Mouse (Mus musculus): ENCODE data around the gene Acot8. TPM values are rescaled to one million over a fixed set of nuclear protein-coding genes. Genes with fewer than 3 reads are reported as not detected.

The Acot8 gene
- total RNA-seq, 1 experiment, result 46.4 TPM

DNA sequence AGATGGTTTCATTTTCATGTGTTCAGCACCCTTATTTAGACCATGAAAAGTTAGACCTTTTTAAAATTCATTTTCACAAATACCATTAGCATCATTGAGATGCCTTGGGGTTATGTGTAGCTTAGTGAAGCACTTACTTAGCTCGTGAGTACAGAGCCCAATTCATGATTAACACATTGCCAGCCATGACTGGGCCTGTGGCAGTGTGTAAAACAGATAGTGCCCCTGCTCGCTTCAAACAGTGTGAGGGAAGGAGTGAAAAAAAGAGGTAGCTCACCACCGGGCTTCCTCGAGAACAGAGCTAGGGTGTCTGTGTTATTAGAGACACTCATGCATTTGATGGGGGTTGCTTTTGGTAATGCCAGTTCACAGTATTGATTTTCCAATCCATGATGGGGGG, 56.5 kb downstream of the Acot8 start:
- Histone ChIP-seq H3K9ac (ENCODE audit: insufficient read depth, low read depth, low read length, poor library complexity, severe bottlenecking) (no peak overlapping the region), H3K36me3 (ENCODE audit: control insufficient read depth, insufficient read depth, low read length, poor library complexity, severe bottlenecking) (peaks cover 22% of the 10 kb centered on the region), H3K4me3 (ENCODE audit: insufficient read depth in 1 of 2, low read depth in 1 of 2, low read length in 2 of 2, poor library complexity in 1 of 2, severe bottlenecking in 1 of 2) (no peak overlapping the region), H3K9me3 (ENCODE audit: control insufficient read depth, insufficient read depth, low read depth, low read length) (no peaks in the 10 kb centered on the region), H3K27ac (ENCODE audit: insufficient read depth, low read depth, low read length, poor library complexity, severe bottlenecking) (no peak overlapping the region), H3K4me1 (ENCODE audit: control insufficient read depth in 2 of 2, insufficient read depth in 2 of 2, low read length in 2 of 2, poor library complexity in 1 of 2) (peaks cover 0 to 4% of the 10 kb centered on the region in 2 experiments; a peak in 2 of 4 replicates)
- TF ChIP-seq HCFC1 (IDR thresholded peaks at IDR 0.05; ENCODE audit: borderline replicate concordance, insufficient read depth, low read length) (no peak), CHD2 (IDR thresholded peaks at IDR 0.05; ENCODE audit: low read depth, low read length) (no peak), MAFK (IDR thresholded peaks at IDR 0.05; ENCODE audit: insufficient read depth, low read depth, low read length) (no peak), ZC3H11A (IDR thresholded peaks at IDR 0.05; ENCODE audit: borderline replicate concordance, low read depth, low read length) (no peak), ZNF384 (IDR thresholded peaks at IDR 0.05; ENCODE audit: low read depth, low read length) (no peak)
- DNase-seq (ENCODE audit: low read depth, low spot score), result no peak
- in situ Hi-C loops (cut with MboI; ENCODE audit: low sequenced_read_pairs in 2 of 2, unreplicated experiment in 2 of 2), result no loop called here

DNA sequence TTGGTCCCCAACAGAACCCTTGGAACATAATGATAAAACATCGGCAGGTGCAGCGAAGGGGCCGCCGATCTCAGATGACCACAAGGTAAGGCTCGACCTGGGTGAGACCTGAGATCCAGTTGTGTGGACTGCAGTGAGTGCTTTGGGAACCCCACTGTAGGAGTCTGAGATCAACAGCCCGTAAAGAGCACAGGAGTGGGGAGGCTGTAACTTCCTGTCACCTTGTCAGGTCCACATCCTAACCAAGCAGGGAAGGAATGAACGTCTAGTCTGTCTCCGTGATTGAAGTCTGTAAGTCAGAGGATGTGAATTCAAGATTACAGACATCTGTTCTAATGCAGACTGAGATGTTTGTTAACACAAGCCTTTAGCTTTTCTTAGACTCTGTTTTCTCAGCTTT, 58.0 kb downstream of the Acot8 start:
- peaks cover 16% of the 10 kb centered on the region for H3K36me3 ChIP-seq (ENCODE audit: control insufficient read depth, insufficient read depth, low read length, poor library complexity, severe bottlenecking)
- in situ Hi-C loops (cut with MboI; ENCODE audit: low sequenced_read_pairs in 2 of 2, unreplicated experiment in 2 of 2), result no loop called here
- H3K9me3 ChIP-seq (ENCODE audit: control insufficient read depth, insufficient read depth, low read depth, low read length), result no peaks in the 10 kb centered on the region
- H3K4me3 ChIP-seq (ENCODE audit: insufficient read depth in 1 of 2, low read depth in 1 of 2, low read length in 2 of 2, poor library complexity in 1 of 2, severe bottlenecking in 1 of 2), result peak overlapping the region; percentile 80 to 90
- TF ChIP-seq MAFK (IDR thresholded peaks at IDR 0.05; ENCODE audit: insufficient read depth, low read depth, low read length), result no peak
- no peak for TF ChIP-seq CHD2 (IDR thresholded peaks at IDR 0.05; ENCODE audit: low read depth, low read length)
- TF ChIP-seq HCFC1 (IDR thresholded peaks at IDR 0.05; ENCODE audit: borderline replicate concordance, insufficient read depth, low read length), result no peak
- TF ChIP-seq ZC3H11A (IDR thresholded peaks at IDR 0.05; ENCODE audit: borderline replicate concordance, low read depth, low read length), result no peak
- no peak for TF ChIP-seq ZNF384 (IDR thresholded peaks at IDR 0.05; ENCODE audit: low read depth, low read length)
- peaks cover 0 to 4% of the 10 kb centered on the region in 2 experiments; a peak in 2 of 4 replicates for H3K4me1 ChIP-seq (ENCODE audit: control insufficient read depth in 2 of 2, insufficient read depth in 2 of 2, low read length in 2 of 2, poor library complexity in 1 of 2)
- no peak for DNase-seq (ENCODE audit: low read depth, low spot score)
- H3K27ac ChIP-seq (ENCODE audit: insufficient read depth, low read depth, low read length, poor library complexity, severe bottlenecking), result no peak overlapping the region
- peak overlapping the region; percentile 93 for H3K9ac ChIP-seq (ENCODE audit: insufficient read depth, low read depth, low read length, poor library complexity, severe bottlenecking)

DNA sequence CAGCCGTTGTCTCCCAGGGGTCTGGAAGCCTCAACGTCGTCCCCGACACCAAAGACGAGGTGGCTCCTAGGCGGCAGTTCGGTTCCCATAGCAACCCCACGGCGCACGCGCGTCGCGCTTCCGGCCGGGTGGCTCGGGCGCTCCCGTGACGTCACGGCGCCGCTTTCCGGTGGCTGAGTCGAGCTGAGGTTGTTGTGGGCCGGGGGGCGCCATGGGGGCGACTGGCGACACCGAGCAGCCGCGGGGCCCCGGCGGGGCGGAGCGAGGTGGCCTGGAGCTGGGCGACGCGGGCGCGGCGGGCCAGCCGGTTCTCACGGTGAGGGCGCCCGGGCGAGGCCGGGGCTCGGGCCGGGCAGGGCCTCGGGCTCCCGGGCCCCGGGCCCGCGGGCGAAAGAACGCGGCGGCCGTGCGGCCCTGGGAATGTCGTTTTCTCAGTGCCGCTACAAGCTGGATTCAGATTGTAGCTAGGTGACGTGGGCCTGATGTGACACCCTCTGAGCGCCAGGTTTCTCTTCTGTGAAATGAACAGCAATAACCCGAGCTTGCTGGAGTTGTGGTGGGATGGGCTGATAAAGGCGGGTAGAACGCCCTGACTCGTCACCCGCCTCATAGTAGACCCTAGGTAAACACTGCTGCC, 58.7 kb downstream of the Acot8 start, which contains the start of the genes Wfdc3 and Dnttip1:
Gene Wfdc3 (minus strand): TSS at position 89 of the 637 bp plus-strand sequence.
Gene Dnttip1 (plus strand): TSS at position 141 of the 637 bp plus-strand sequence.
- Histone ChIP-seq H3K36me3 (ENCODE audit: control insufficient read depth, insufficient read depth, low read length, poor library complexity, severe bottlenecking) (peaks cover 11% of the 10 kb centered on the region), H3K4me3 (ENCODE audit: insufficient read depth in 1 of 2, low read depth in 1 of 2, low read length in 2 of 2, poor library complexity in 1 of 2, severe bottlenecking in 1 of 2) (peak within 1 kb of the TSS; percentile 80 to 90), H3K9me3 (ENCODE audit: control insufficient read depth, insufficient read depth, low read depth, low read length) (no peaks in the 10 kb centered on the region), H3K9ac (ENCODE audit: insufficient read depth, low read depth, low read length, poor library complexity, severe bottlenecking) (peak within 1 kb of the TSS; percentile 93), H3K27ac (ENCODE audit: insufficient read depth, low read depth, low read length, poor library complexity, severe bottlenecking) (no peak within 1 kb of the TSS), H3K4me1 (ENCODE audit: control insufficient read depth in 2 of 2, insufficient read depth in 2 of 2, low read length in 2 of 2, poor library complexity in 1 of 2) (peaks cover 0 to 4% of the 10 kb centered on the region in 2 experiments; a peak in 2 of 4 replicates)
- TF ChIP-seq MAFK (IDR thresholded peaks at IDR 0.05; ENCODE audit: insufficient read depth, low read depth, low read length), result no peak
- TF ChIP-seq HCFC1 (IDR thresholded peaks at IDR 0.05; ENCODE audit: borderline replicate concordance, insufficient read depth, low read length), result peak; percentile 67; the same call in 1 of the 2 replicates
- peak; percentile 84 for DNase-seq (ENCODE audit: low read depth, low spot score)
- in situ Hi-C loops (cut with MboI; ENCODE audit: low sequenced_read_pairs in 2 of 2, unreplicated experiment in 2 of 2), result no loop called here

DNA sequence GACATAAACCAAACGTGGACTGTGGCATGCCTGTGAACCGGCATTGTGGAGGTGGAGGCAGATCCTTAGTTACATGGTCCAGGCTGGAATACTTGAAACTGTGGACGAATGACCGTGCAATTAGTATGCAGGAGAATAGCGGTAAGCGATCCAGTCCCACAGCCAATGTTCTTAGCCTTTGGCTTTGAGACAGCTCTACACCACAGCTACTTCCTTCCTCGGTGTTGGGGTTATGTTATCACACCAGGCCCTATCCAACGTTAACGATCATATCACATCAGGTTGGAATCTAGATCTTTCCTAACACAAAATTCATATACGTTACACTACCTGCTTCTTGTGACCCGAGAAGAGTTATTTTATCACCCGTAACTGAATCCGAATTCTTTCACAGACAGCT, 59.7 kb downstream of the Acot8 start:
- no peak for DNase-seq (ENCODE audit: low read depth, low spot score)
- no peaks in the 10 kb centered on the region for H3K9me3 ChIP-seq (ENCODE audit: control insufficient read depth, insufficient read depth, low read depth, low read length)
- H3K4me3 ChIP-seq (ENCODE audit: insufficient read depth in 1 of 2, low read depth in 1 of 2, low read length in 2 of 2, poor library complexity in 1 of 2, severe bottlenecking in 1 of 2), result peak overlapping the region in 1 of 2 experiments; percentile 80; a peak in 2 of 4 replicates
- TF ChIP-seq ZNF384 (IDR thresholded peaks at IDR 0.05; ENCODE audit: low read depth, low read length) (no peak), HCFC1 (IDR thresholded peaks at IDR 0.05; ENCODE audit: borderline replicate concordance, insufficient read depth, low read length) (no peak), ZC3H11A (IDR thresholded peaks at IDR 0.05; ENCODE audit: borderline replicate concordance, low read depth, low read length) (no peak), MAFK (IDR thresholded peaks at IDR 0.05; ENCODE audit: insufficient read depth, low read depth, low read length) (no peak), CHD2 (IDR thresholded peaks at IDR 0.05; ENCODE audit: low read depth, low read length) (no peak)
- in situ Hi-C loops (cut with MboI; ENCODE audit: low sequenced_read_pairs in 2 of 2, unreplicated experiment in 2 of 2), result no loop called here
- no peak overlapping the region for H3K27ac ChIP-seq (ENCODE audit: insufficient read depth, low read depth, low read length, poor library complexity, severe bottlenecking)
- H3K9ac ChIP-seq (ENCODE audit: insufficient read depth, low read depth, low read length, poor library complexity, severe bottlenecking), result no peak overlapping the region
- H3K4me1 ChIP-seq (ENCODE audit: control insufficient read depth in 2 of 2, insufficient read depth in 2 of 2, low read length in 2 of 2, poor library complexity in 1 of 2), result peaks cover 0 to 4% of the 10 kb centered on the region in 2 experiments; a peak in 2 of 4 replicates
- H3K36me3 ChIP-seq (ENCODE audit: control insufficient read depth, insufficient read depth, low read length, poor library complexity, severe bottlenecking), result peaks cover 8% of the 10 kb centered on the region; the same call in 1 of the 2 replicates

Other genes with a start within 250 kb of the Acot8 start
- gene Wfdc2, start 242.5 kb downstream of the Acot8 start, total RNA-seq (2012; rRNA removed), result 41.5 and 58.4 TPM in 2 replicates
- gene Spint3, start 231.4 kb downstream of the Acot8 start, total RNA-seq (2012; rRNA removed), result not detected in 2 replicates
- not detected in 2 replicates for gene Wfdc6a, start 219.4 kb downstream of the Acot8 start, total RNA-seq (2012; rRNA removed)
- gene Eppin, start 211.3 kb downstream of the Acot8 start, total RNA-seq (2012; rRNA removed), result not detected in 2 replicates
- not detected in 2 replicates for gene Wfdc6b, start 191.4 kb downstream of the Acot8 start, total RNA-seq (2012; rRNA removed)
- gene Wfdc8, start 191.3 kb downstream of the Acot8 start, total RNA-seq (2012; rRNA removed), result not detected in 2 replicates
- not detected in 2 replicates for gene Wfdc16, start 166.1 kb downstream of the Acot8 start, total RNA-seq (2012; rRNA removed)
- 0.98 and 3.1 TPM in 2 replicates for gene Wfdc10, start 148.8 kb downstream of the Acot8 start, total RNA-seq (2012; rRNA removed)
- gene Wfdc9, start 148.3 kb downstream of the Acot8 start, total RNA-seq (2012; rRNA removed), result not detected in 2 replicates
- not detected in 2 replicates for gene Wfdc11, start 130.8 kb downstream of the Acot8 start, total RNA-seq (2012; rRNA removed)
- gene Wfdc13, start 119.8 kb downstream of the Acot8 start, total RNA-seq (2012; rRNA removed), result not detected in 2 replicates
- not detected in 2 replicates for gene Spint4, start 106.4 kb downstream of the Acot8 start, total RNA-seq (2012; rRNA removed)
- 1.6 and 6.6 TPM in 2 replicates for gene Spint5, start 89.6 kb downstream of the Acot8 start, total RNA-seq (2012; rRNA removed)
- 0.18 and 0.58 TPM in 2 replicates for gene Wfdc3, start 59.0 kb downstream of the Acot8 start, total RNA-seq (2012; rRNA removed)
- 13.3 and 15.1 TPM in 2 replicates for gene Dnttip1, start 58.9 kb downstream of the Acot8 start, total RNA-seq (2012; rRNA removed)
- gene Ube2c, start 35.0 kb downstream of the Acot8 start, total RNA-seq (2012; rRNA removed), result 117 and 159 TPM in 2 replicates
- 1.5 and 1.7 TPM in 2 replicates for gene Tnnc2, start 24.9 kb downstream of the Acot8 start, total RNA-seq (2012; rRNA removed)
- gene Snx21, start 19.1 kb downstream of the Acot8 start, total RNA-seq (2012; rRNA removed), result 5.5 and 7.0 TPM in 2 replicates
- gene Zswim3, start 216 bp upstream of the Acot8 start, total RNA-seq (2012; rRNA removed), result 6.4 and 7.0 TPM in 2 replicates
- 21.5 and 22.6 TPM in 2 replicates for gene Zswim1, start 17.8 kb upstream of the Acot8 start, total RNA-seq (2012; rRNA removed)
- 0.95 and 1.1 TPM in 2 replicates for gene Spata25, start 23.7 kb upstream of the Acot8 start, total RNA-seq (2012; rRNA removed)
- 103 and 216 TPM in 2 replicates for gene Ctsa, start 28.0 kb upstream of the Acot8 start, total RNA-seq (2012; rRNA removed)
- gene Neurl2, start 28.6 kb upstream of the Acot8 start, total RNA-seq (2012; rRNA removed), result 3.6 TPM in 2 replicates
- 56.1 and 117 TPM in 2 replicates for gene Pltp, start 52.8 kb upstream of the Acot8 start, total RNA-seq (2012; rRNA removed)
- gene Pcif1, start 74.4 kb upstream of the Acot8 start, total RNA-seq (2012; rRNA removed), result 30.4 and 39.5 TPM in 2 replicates
- 18.5 and 22.4 TPM in 2 replicates for gene Zfp335, start 106.9 kb upstream of the Acot8 start, total RNA-seq (2012; rRNA removed)
- 5.8 and 7.0 TPM in 2 replicates for gene Mmp9, start 135.9 kb upstream of the Acot8 start, total RNA-seq (2012; rRNA removed)
- gene Slc12a5, start 155.9 kb upstream of the Acot8 start, total RNA-seq (2012; rRNA removed), result 1.7 and 2.0 TPM in 2 replicates
- gene Ncoa5, start 230.0 kb upstream of the Acot8 start, total RNA-seq (2012; rRNA removed), result 26.0 and 31.5 TPM in 2 replicates

All from ES-E14 (cell line).